Mouse (Mus musculus): Measurements from ENCODE around the gene Rnls.

GRCm38 (mm10) chr19:33252226-33252625 lies 139.9 kb downstream of the Rnls start:
- no peak for TF ChIP-seq TBP (IDR thresholded peaks at IDR 0.05; ENCODE audit: low read depth, low read length)
- no peak for TF ChIP-seq EP300 (IDR thresholded peaks at IDR 0.05; ENCODE audit: low read depth in 1 of 2, low read length in 2 of 2)
- TF ChIP-seq MAFK (IDR thresholded peaks at IDR 0.05; ENCODE audit: borderline replicate concordance, low read depth, low read length), result no peak
